ENCODE assay signal across 7 mouse cellular contexts in the genomic region with DNA sequence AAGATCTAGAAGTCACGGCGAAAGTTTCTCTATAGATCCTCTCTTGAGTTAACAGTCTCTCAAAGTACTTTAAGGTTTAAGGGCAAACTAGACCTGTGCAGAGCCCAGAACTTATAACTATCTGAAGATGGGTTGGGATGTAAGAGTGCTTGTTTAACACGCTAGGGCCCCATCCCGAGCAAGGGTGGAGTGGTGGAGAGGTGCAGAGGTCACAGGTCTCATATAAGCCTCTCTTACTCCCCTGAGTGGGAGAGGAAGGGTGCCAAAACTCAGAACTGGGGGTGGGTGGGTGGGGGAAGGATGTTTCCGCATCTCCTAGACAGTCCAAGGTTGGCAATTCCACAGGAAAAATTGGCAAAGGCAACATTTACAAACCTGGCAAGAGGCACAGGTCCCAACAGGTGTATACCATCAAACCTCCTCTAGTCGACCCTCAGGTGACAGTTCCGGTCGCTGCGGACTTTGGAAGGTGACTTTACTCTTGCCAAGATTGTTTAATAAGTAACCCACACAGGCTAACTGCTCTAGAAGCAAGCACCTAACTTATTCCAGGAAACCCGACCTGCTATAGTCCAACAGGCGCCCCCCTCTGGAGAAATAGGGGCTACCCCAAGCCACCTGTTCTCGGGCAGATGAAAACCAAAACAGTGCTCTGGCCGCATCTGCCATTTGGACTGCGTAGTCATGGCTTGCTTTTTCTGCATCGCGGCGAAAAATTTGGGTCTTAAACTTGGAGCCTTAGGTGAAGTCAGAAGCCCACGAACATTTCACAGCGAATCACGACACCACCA. TPM values are rescaled to one million over a fixed set of nuclear protein-coding genes. Genes with fewer than 3 reads are reported as not detected.
DNase-seq lines count a peak whose midpoint lies in the region; ATAC-seq and TF ChIP-seq lines count a peak whose summit lies in the region.

No protein-coding gene starts in this region.

- peaks cover 10% of the 10 kb centered on the region; the same call in 1 of the 2 replicates for H3K27me3 ChIP-seq in heart, embryonic 13.5 days (replicated peaks)

- DNase-seq in NIH3T3 (ENCODE audit: low read depth) = peak; percentile 13
- DNase-seq in kidney, postnatal 14 days = peak; percentile 90
- DNase-seq in spleen, postnatal 36 days (ENCODE audit: low spot score in 2 of 2) = peak; percentile 60 to 68
- DNase-seq in right cerebral cortex, postnatal 10 days (ENCODE audit: low spot score in 2 of 2) = no peak

- peak overlapping the region; percentile 75 for H3K4me3 ChIP-seq in bone marrow, adult 2 months (replicated peaks; ENCODE audit: control insufficient read depth, low read depth, low read length)
- peak overlapping the region; percentile 63 for H3K4me3 ChIP-seq in heart, embryonic 13.5 days
- peak overlapping the region; percentile 76 for H3K4me3 ChIP-seq in macrophage (ENCODE audit: inconsistent target)

- peak; percentile 16; the same call in 1 of the 2 replicates for TF ChIP-seq CTCF in bone marrow, adult 2 months (IDR thresholded peaks at IDR 0.05; ENCODE audit: control insufficient read depth, insufficient read depth, low read length)

- H3K27ac ChIP-seq in bone marrow, adult 2 months (ENCODE audit: control insufficient read depth, insufficient read depth, low read depth, low read length, poor library complexity) = peak overlapping the region; percentile 42; the same call in 1 of the 2 replicates
- H3K27ac ChIP-seq in heart, embryonic 13.5 days (replicated peaks) = no peak overlapping the region
- no peak overlapping the region for H3K27ac ChIP-seq in macrophage

- peak overlapping the region; percentile 84 for H3K9ac ChIP-seq in heart, embryonic 13.5 days

- H3K4me1 ChIP-seq in bone marrow, adult 2 months (ENCODE audit: control insufficient read depth, insufficient read depth, low read length) = no peaks in the 10 kb centered on the region; the same call in 1 of the 2 replicates
- H3K4me1 ChIP-seq in heart, embryonic 13.5 days = peaks cover 9% of the 10 kb centered on the region

- H3K79me2 ChIP-seq in macrophage (ENCODE audit: inconsistent target) = no peaks in the 10 kb centered on the region

- ATAC-seq in heart, embryonic 13.5 days (ENCODE audit: extremely low read depth, insufficient number of reproducible peaks, low FRiP score, low TSS enrichment) = no peak

- peak overlapping the region; percentile 95 for H3K4me2 ChIP-seq in heart, embryonic 13.5 days

- no peaks in the 10 kb centered on the region for H3K36me3 ChIP-seq in heart, embryonic 13.5 days
- no peaks in the 10 kb centered on the region for H3K36me3 ChIP-seq in macrophage (ENCODE audit: inconsistent target)

- H3K9me3 ChIP-seq in heart, embryonic 13.5 days = no peaks in the 10 kb centered on the region

- TF ChIP-seq POLR2A in bone marrow, adult 2 months (IDR thresholded peaks at IDR 0.05; ENCODE audit: borderline replicate concordance, control insufficient read depth, low read depth, low read length) = no peak

- WGBS in bone marrow, adult 2 months = 27% methylated on average over 20 of the region's 20 CpGs
- 23% methylated on average over 20 of the region's 20 CpGs for WGBS in heart, embryonic 13.5 days
- WGBS in macrophage (ENCODE audit: missing documents) = 39% methylated on average over 18 of the region's 20 CpGs

RNA-seq across cellular contexts. Expression of a gene that starts 2.0 kb away (rescaled TPM):
- polyA plus RNA-seq in bone marrow, adult 2 months (2011; ENCODE audit: insufficient read depth, insufficient read length, low replicate concordance, missing spikeins) = 1.0 and 2.2 TPM in 2 replicates
- 3.8 and 4.2 TPM in 2 replicates for polyA plus RNA-seq in heart, embryonic 13.5 days (2015; fragmentation: Nextera tagmentation; extraction: Ambion mirVana)
- total RNA-seq in macrophage (2018; cell fraction: chromatin; rRNA removed) = 10 to 100 TPM in 7 of 26 experiments, 1 to 10 TPM in 19; 2.8 to 41.6 (median 7.7) TPM
- 1 to 10 TPM in 23 of 26 experiments, under 1 TPM in 3; 0.85 to 3.1 (median 1.7) TPM for total RNA-seq in macrophage (2018; cell fraction: cytosol; rRNA removed)
- 10 to 100 TPM in 4 of 26 experiments, 1 to 10 TPM in 22; 1.1 to 30.8 (median 4.9) TPM for total RNA-seq in macrophage (2018; cell fraction: nucleus; rRNA removed)
- polyA plus RNA-seq in macrophage (2018) = 1.3 to 1.4 TPM (median 1.3 TPM) in 3 replicates

RNA-seq across cellular contexts. Expression of a gene that starts 3.5 kb away (rescaled TPM):
- polyA plus RNA-seq in bone marrow, adult 2 months (2011; ENCODE audit: insufficient read depth, insufficient read length, low replicate concordance, missing spikeins) = not detected in 2 replicates
- not detected in 2 replicates for polyA plus RNA-seq in heart, embryonic 13.5 days (2015; fragmentation: Nextera tagmentation; extraction: Ambion mirVana)
- not detected for total RNA-seq in macrophage (2018; cell fraction: chromatin; rRNA removed)
- total RNA-seq in macrophage (2018; cell fraction: cytosol; rRNA removed) = not detected
- total RNA-seq in macrophage (2018; cell fraction: nucleus; rRNA removed) = not detected
- polyA plus RNA-seq in macrophage (2018) = not detected in 3 replicates

Comparison
In these comparisons a context has a peak if more than half of its experiments do, and no peak if none do; other contexts are left out.
1. DNase-seq: peak in NIH3T3 (single experiment), kidney, postnatal 14 days (single experiment) and spleen, postnatal 36 days (2 of 2); none in right cerebral cortex, postnatal 10 days (0 of 2).
2. Peak in every context shown above with its lines, with median percentiles within 50 percentile points of each other: H3K4me3 ChIP-seq.